Mouse (Mus musculus): ENCODE data around the gene Zfp94. TPM values are rescaled to one million over a fixed set of nuclear protein-coding genes. Genes with fewer than 3 reads are reported as not detected.

Gene Zfp94
- 4.7 and 5.3 TPM in 2 replicates for polyA plus RNA-seq (2011; ENCODE audit: insufficient read depth, insufficient read length, low read depth, missing spikeins)

GRCm38 (mm10) chr7:24316567-24317092 is at the start of gene Zfp94:
Zfp94 (minus strand) TSS chr7:24316666.
- peak within 1 kb of the TSS; percentile 63 for H3K9ac ChIP-seq (ENCODE audit: low read depth, poor library complexity, severe bottlenecking)
- no peaks in the 10 kb centered on the region for H3K36me3 ChIP-seq (ENCODE audit: control insufficient read depth, insufficient read depth, low read length, poor library complexity, severe bottlenecking)
- no peaks in the 10 kb centered on the region for H3K9me3 ChIP-seq (replicated peaks; ENCODE audit: control insufficient read depth, insufficient read depth, low read length, poor library complexity, severe bottlenecking)
- H3K4me1 ChIP-seq (ENCODE audit: control insufficient read depth, insufficient read depth, low read length) = peaks cover 2% of the 10 kb centered on the region
- peak within 1 kb of the TSS; percentile 91 for H3K4me3 ChIP-seq (ENCODE audit: low read depth, low read length)
- H3K27ac ChIP-seq (ENCODE audit: insufficient read depth, low read length) = peak within 1 kb of the TSS; percentile 51
- no peak for TF ChIP-seq EP300 (IDR thresholded peaks at IDR 0.05; ENCODE audit: insufficient read depth, low read depth, low read length)
- peak; percentile 87 for TF ChIP-seq POLR2A (IDR thresholded peaks at IDR 0.05; ENCODE audit: insufficient read depth, low read length)
- no peak for TF ChIP-seq CTCF (IDR thresholded peaks at IDR 0.05; ENCODE audit: low read depth, low read length)
- no peaks in the 10 kb centered on the region for H3K27me3 ChIP-seq (ENCODE audit: control insufficient read depth, insufficient read depth, low read length, poor library complexity, severe bottlenecking)

DNA sequence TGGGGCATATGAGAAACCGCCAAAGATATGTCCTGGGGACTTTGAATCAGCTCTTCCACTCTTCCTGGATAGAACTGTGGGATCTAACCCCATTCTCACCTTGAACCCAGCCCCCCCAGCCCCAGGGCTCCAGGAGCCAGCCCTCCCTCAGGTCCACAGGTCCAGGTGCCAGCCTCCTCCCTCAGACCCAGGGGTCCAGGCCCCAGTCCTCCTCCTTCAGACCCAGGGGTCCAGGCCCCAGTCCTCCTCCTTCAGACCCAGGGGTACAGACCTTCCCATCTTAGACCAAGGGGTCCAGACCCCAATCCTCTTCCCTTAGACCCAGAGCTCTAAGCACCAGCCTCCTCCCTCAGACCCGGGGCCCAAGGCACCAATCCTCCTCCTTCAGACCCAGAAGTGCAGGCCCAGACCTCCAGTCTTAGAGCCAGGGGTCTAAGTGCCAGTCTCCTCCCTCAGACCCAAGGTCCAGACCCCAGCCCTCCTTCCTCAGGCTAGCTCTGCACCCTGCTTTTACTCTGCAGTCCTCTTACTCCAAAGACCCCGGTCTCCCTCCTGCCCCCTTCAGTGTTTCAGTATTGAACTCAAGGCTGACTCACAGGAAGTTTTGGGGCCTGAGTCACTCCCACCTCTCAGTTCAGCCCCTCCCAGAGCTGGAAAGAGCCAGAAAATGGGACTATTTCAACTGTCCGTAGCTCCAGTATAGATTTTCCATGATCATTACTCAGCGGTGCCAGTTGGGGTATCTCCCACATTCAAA is 49.0 kb upstream of the Zfp94 start:
- Histone ChIP-seq H3K9ac (ENCODE audit: low read depth, poor library complexity, severe bottlenecking) (no peak overlapping the region), H3K4me1 (ENCODE audit: control insufficient read depth, insufficient read depth, low read length) (peaks cover 2% of the 10 kb centered on the region), H3K27me3 (ENCODE audit: control insufficient read depth, insufficient read depth, low read length, poor library complexity, severe bottlenecking) (no peaks in the 10 kb centered on the region), H3K4me3 (ENCODE audit: low read depth, low read length) (no peak overlapping the region), H3K9me3 (replicated peaks; ENCODE audit: control insufficient read depth, insufficient read depth, low read length, poor library complexity, severe bottlenecking) (no peaks in the 10 kb centered on the region), H3K27ac (ENCODE audit: insufficient read depth, low read length) (no peak overlapping the region), H3K36me3 (ENCODE audit: control insufficient read depth, insufficient read depth, low read length, poor library complexity, severe bottlenecking) (no peaks in the 10 kb centered on the region)
- TF ChIP-seq POLR2A (IDR thresholded peaks at IDR 0.05; ENCODE audit: insufficient read depth, low read length) (no peak), EP300 (IDR thresholded peaks at IDR 0.05; ENCODE audit: insufficient read depth, low read depth, low read length) (no peak)

DNA sequence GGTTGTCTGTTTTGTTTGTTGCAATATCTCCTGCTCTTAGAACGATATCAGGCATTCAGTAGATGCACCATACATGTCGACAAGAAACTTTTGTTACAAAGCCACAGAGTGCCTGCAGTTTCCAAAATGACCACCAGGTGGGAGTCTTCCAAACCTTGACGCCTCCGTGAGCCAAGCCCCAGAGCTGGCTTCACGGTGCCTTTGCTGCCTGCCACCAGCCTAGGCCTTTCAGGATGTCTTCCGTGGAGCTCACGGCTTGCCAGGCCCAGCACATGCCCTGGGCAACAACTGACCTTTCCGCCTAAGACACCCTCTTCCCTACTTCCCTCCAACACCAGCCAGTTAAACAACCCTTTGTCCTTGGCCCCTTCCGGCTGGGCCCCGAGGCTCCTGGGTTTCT is 48.4 kb upstream of the Zfp94 start:
- Histone ChIP-seq H3K36me3 (ENCODE audit: control insufficient read depth, insufficient read depth, low read length, poor library complexity, severe bottlenecking) (no peaks in the 10 kb centered on the region), H3K9ac (ENCODE audit: low read depth, poor library complexity, severe bottlenecking) (no peak overlapping the region), H3K9me3 (replicated peaks; ENCODE audit: control insufficient read depth, insufficient read depth, low read length, poor library complexity, severe bottlenecking) (no peaks in the 10 kb centered on the region), H3K27me3 (ENCODE audit: control insufficient read depth, insufficient read depth, low read length, poor library complexity, severe bottlenecking) (no peaks in the 10 kb centered on the region), H3K4me3 (ENCODE audit: low read depth, low read length) (no peak overlapping the region), H3K4me1 (ENCODE audit: control insufficient read depth, insufficient read depth, low read length) (peaks cover 2% of the 10 kb centered on the region), H3K27ac (ENCODE audit: insufficient read depth, low read length) (no peak overlapping the region)
- TF ChIP-seq POLR2A (IDR thresholded peaks at IDR 0.05; ENCODE audit: insufficient read depth, low read length) (no peak), CTCF (IDR thresholded peaks at IDR 0.05; ENCODE audit: low read depth, low read length) (peak; percentile 69), EP300 (IDR thresholded peaks at IDR 0.05; ENCODE audit: insufficient read depth, low read depth, low read length) (0 out of 2 replicates have a peak, but pooled peaks have one; percentile 15)

DNA sequence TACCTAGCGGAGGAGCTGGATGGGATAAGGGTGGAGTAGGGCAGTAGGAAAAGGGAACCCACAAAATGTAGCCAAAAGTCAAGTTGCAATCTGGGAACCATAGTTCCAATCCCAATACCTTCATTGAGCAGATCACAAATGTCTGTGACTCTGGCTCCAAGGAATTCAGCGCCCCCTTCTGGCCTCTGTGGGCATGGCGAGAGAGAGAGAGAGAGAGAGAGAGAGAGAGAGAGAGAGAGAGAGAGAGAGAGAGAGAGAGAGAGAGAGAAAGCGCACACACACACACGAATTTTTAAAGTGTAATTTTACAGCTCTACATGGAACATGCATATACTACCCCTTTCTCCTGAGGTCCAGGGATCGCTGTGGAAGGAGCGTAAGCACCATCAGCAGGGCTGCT is 46.8 kb upstream of the Zfp94 start:
- Histone ChIP-seq H3K9me3 (replicated peaks; ENCODE audit: control insufficient read depth, insufficient read depth, low read length, poor library complexity, severe bottlenecking) (no peaks in the 10 kb centered on the region), H3K4me1 (ENCODE audit: control insufficient read depth, insufficient read depth, low read length) (no peaks in the 10 kb centered on the region), H3K36me3 (ENCODE audit: control insufficient read depth, insufficient read depth, low read length, poor library complexity, severe bottlenecking) (no peaks in the 10 kb centered on the region), H3K27ac (ENCODE audit: insufficient read depth, low read length) (no peak overlapping the region), H3K4me3 (ENCODE audit: low read depth, low read length) (no peak overlapping the region), H3K27me3 (ENCODE audit: control insufficient read depth, insufficient read depth, low read length, poor library complexity, severe bottlenecking) (no peaks in the 10 kb centered on the region), H3K9ac (ENCODE audit: low read depth, poor library complexity, severe bottlenecking) (no peak overlapping the region)
- TF ChIP-seq EP300 (IDR thresholded peaks at IDR 0.05; ENCODE audit: insufficient read depth, low read depth, low read length) = no peak
- peak; percentile 49 for TF ChIP-seq CTCF (IDR thresholded peaks at IDR 0.05; ENCODE audit: low read depth, low read length)
- no peak for TF ChIP-seq POLR2A (IDR thresholded peaks at IDR 0.05; ENCODE audit: insufficient read depth, low read length)

DNA sequence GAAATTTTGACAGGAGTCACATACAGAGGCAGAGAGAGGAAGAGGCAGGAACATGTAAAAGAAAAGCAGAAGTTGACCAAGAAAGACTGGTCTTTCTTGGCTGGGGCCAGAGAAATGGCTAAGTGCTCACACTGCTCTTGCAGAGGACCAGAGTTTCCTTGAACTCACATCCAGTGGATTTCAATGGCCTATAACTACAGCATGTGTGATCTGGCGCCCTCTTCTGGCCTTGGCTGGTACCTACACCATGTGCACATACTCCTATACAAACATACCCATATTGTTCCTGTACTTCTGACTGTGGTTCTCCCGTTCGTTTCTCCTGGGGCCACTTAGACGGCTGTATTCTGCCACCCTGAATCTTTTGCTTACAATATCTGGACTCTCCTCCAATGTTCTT is 44.5 kb upstream of the Zfp94 start:
- Histone ChIP-seq H3K4me3 (ENCODE audit: low read depth, low read length) (no peak overlapping the region), H3K27me3 (ENCODE audit: control insufficient read depth, insufficient read depth, low read length, poor library complexity, severe bottlenecking) (no peaks in the 10 kb centered on the region), H3K9ac (ENCODE audit: low read depth, poor library complexity, severe bottlenecking) (no peak overlapping the region), H3K36me3 (ENCODE audit: control insufficient read depth, insufficient read depth, low read length, poor library complexity, severe bottlenecking) (no peaks in the 10 kb centered on the region), H3K4me1 (ENCODE audit: control insufficient read depth, insufficient read depth, low read length) (no peaks in the 10 kb centered on the region), H3K27ac (ENCODE audit: insufficient read depth, low read length) (no peak overlapping the region), H3K9me3 (replicated peaks; ENCODE audit: control insufficient read depth, insufficient read depth, low read length, poor library complexity, severe bottlenecking) (no peaks in the 10 kb centered on the region)
- peak; percentile 34 for TF ChIP-seq CTCF (IDR thresholded peaks at IDR 0.05; ENCODE audit: low read depth, low read length)
- TF ChIP-seq POLR2A (IDR thresholded peaks at IDR 0.05; ENCODE audit: insufficient read depth, low read length) = no peak

- Histone ChIP-seq H3K27ac (ENCODE audit: insufficient read depth, low read length) (no peak overlapping the region), H3K4me3 (ENCODE audit: low read depth, low read length) (no peak overlapping the region), H3K4me1 (ENCODE audit: control insufficient read depth, insufficient read depth, low read length) (no peaks in the 10 kb centered on the region), H3K9ac (ENCODE audit: low read depth, poor library complexity, severe bottlenecking) (no peak overlapping the region), H3K27me3 (ENCODE audit: control insufficient read depth, insufficient read depth, low read length, poor library complexity, severe bottlenecking) (no peaks in the 10 kb centered on the region), H3K9me3 (replicated peaks; ENCODE audit: control insufficient read depth, insufficient read depth, low read length, poor library complexity, severe bottlenecking) (no peaks in the 10 kb centered on the region), H3K36me3 (ENCODE audit: control insufficient read depth, insufficient read depth, low read length, poor library complexity, severe bottlenecking) (no peaks in the 10 kb centered on the region)
- TF ChIP-seq EP300 (IDR thresholded peaks at IDR 0.05; ENCODE audit: insufficient read depth, low read depth, low read length) (no peak), CTCF (IDR thresholded peaks at IDR 0.05; ENCODE audit: low read depth, low read length) (peak; percentile 11)
Measured at GRCm38 (mm10) chr7:24359269-24359668, 42.8 kb upstream of the Zfp94 start.

All from ES-Bruce4 (cell line).